In genomic region chr13:59704562-59704961, GRCm38 (mm10) we compare ENCODE assay signal across 8 mouse cellular contexts. TPM values are rescaled to one million over a fixed set of nuclear protein-coding genes. Genes with fewer than 3 reads are reported as not detected.
DNase-seq lines count a peak whose midpoint lies in the region; ATAC-seq and TF ChIP-seq lines count a peak whose summit lies in the region.
"Had no signal": no experiment of that assay in that cellular context is flagged by ENCODE, and none has a peak within 500 bp of the region (broad histone marks: within the 10 kb centered on the region; RNA-seq: fewer than 3 reads in every experiment).

No protein-coding gene starts in this region.

- TF ChIP-seq POLR2A in brain, embryonic 14.5 days (IDR thresholded peaks at IDR 0.05; ENCODE audit: borderline replicate concordance, extremely low read depth, insufficient read depth, insufficient read length, poor library complexity, severe bottlenecking): no peak

- peak; percentile 40; the same call in 1 of the 2 replicates for TF ChIP-seq CTCF in brain, embryonic 14.5 days (IDR thresholded peaks at IDR 0.05; ENCODE audit: borderline replicate concordance, extremely low read depth, insufficient read depth, insufficient read length)

- H3K4me3 ChIP-seq in heart, embryonic 16.5 days (ENCODE audit: low read length): no peak overlapping the region
- H3K4me3 ChIP-seq in hindbrain, embryonic 11.5 days (ENCODE audit: low read depth, low read length): no peak overlapping the region
- H3K4me3 ChIP-seq: limb, embryonic 13.5 days had no signal

- no peak overlapping the region for H3K27ac ChIP-seq in heart, embryonic 16.5 days (ENCODE audit: low read length)
- H3K27ac ChIP-seq in hindbrain, embryonic 11.5 days (ENCODE audit: low read depth, low read length): no peak overlapping the region
- H3K27ac ChIP-seq: limb, embryonic 13.5 days had no signal

- H3K36me3 ChIP-seq in heart, embryonic 16.5 days (ENCODE audit: control insufficient read depth, insufficient read depth): no peaks in the 10 kb centered on the region
- no peaks in the 10 kb centered on the region for H3K36me3 ChIP-seq in hindbrain, embryonic 11.5 days (ENCODE audit: control insufficient read depth, insufficient read depth, low read length)
- H3K36me3 ChIP-seq: limb, embryonic 13.5 days had no signal

- WGBS in heart, embryonic 16.5 days: 18% methylated on average over 12 of the region's 12 CpGs
- 59% methylated on average over 12 of the region's 12 CpGs for WGBS in hindbrain, embryonic 11.5 days

- no peak overlapping the region for H3K4me2 ChIP-seq in heart, embryonic 16.5 days (ENCODE audit: low read depth, low read length)
- no peak overlapping the region for H3K4me2 ChIP-seq in hindbrain, embryonic 11.5 days (replicated peaks; ENCODE audit: low read depth, low read length)
- H3K4me2 ChIP-seq: limb, embryonic 13.5 days had no signal

- H3K9ac ChIP-seq in heart, embryonic 16.5 days (ENCODE audit: low read length): no peak overlapping the region
- no peak overlapping the region for H3K9ac ChIP-seq in hindbrain, embryonic 11.5 days (ENCODE audit: low read depth, low read length)
- H3K9ac ChIP-seq: limb, embryonic 13.5 days had no signal

- no peaks in the 10 kb centered on the region for H3K4me1 ChIP-seq in heart, embryonic 16.5 days (ENCODE audit: control insufficient read depth, insufficient read depth, low read length)
- no peaks in the 10 kb centered on the region for H3K4me1 ChIP-seq in hindbrain, embryonic 11.5 days (replicated peaks; ENCODE audit: control insufficient read depth, insufficient read depth, low read length)
- H3K4me1 ChIP-seq: limb, embryonic 13.5 days had no signal

- peak; percentile 69 for ATAC-seq in heart, embryonic 16.5 days (replicated peaks; ENCODE audit: extremely low read depth, insufficient read depth, low FRiP score)
- ATAC-seq in hindbrain, embryonic 11.5 days (ENCODE audit: low FRiP score): no peak

- 0 out of 2 replicates have a peak, but pooled peaks cover 3% of the 10 kb centered on the region for H3K27me3 ChIP-seq in heart, embryonic 16.5 days (ENCODE audit: control insufficient read depth, insufficient read depth, low read length)
- no peaks in the 10 kb centered on the region for H3K27me3 ChIP-seq in hindbrain, embryonic 11.5 days (ENCODE audit: control insufficient read depth, insufficient read depth, low read length)
- H3K27me3 ChIP-seq: limb, embryonic 13.5 days had no signal

- peak; percentile 29 to 57 for DNase-seq in left cerebral cortex, postnatal 14 days (ENCODE audit: low spot score in 2 of 2)
- no peak for DNase-seq in left cerebral cortex, adult 11 months (ENCODE audit: low spot score)
- peak; percentile 65 for DNase-seq in brain, embryonic 14.5 days (ENCODE audit: low read depth)
- DNase-seq in lung, adult 18-20 months: peak; percentile 29 to 60
- peak; percentile 25 for DNase-seq in thymus, postnatal 36 days
- no peak for DNase-seq in hindbrain, embryonic 11.5 days (ENCODE audit: low spot score)

- intact Hi-C loops in left cerebral cortex, postnatal 14 days (cut with DNase I): no loop called here

- H3K9me3 ChIP-seq in heart, embryonic 16.5 days (replicated peaks; ENCODE audit: control insufficient read depth, low read length): no peaks in the 10 kb centered on the region
- H3K9me3 ChIP-seq in hindbrain, embryonic 11.5 days (ENCODE audit: control insufficient read depth, low read length): no peaks in the 10 kb centered on the region
- H3K9me3 ChIP-seq: limb, embryonic 13.5 days had no signal

RNA-seq across cellular contexts. Expression of gene Spata31d1a, which starts 5.6 kb away (rescaled TPM):
- under 1 TPM; 0.13 to 0.18 TPM for total RNA-seq in left cerebral cortex, postnatal 14 days (2021)
- 0.01 and 0.04 TPM in 2 replicates for polyA plus RNA-seq in brain, embryonic 14.5 days (2012; rRNA removed)
- not detected in 2 replicates for polyA plus RNA-seq in heart, embryonic 16.5 days (2015; fragmentation: Nextera tagmentation; extraction: Ambion mirVana)
- 0.03 TPM in 1 of 2 replicates, not detected in the other for polyA plus RNA-seq in hindbrain, embryonic 11.5 days (2014; fragmentation: Nextera tagmentation; extraction: Ambion mirVana)
- polyA plus RNA-seq: limb, embryonic 13.5 days had no signal

RNA-seq across cellular contexts. Expression of gene Spata31d1b, which starts 7.5 kb away (rescaled TPM):
- not detected for total RNA-seq in left cerebral cortex, postnatal 14 days (2021)
- polyA plus RNA-seq in brain, embryonic 14.5 days (2012; rRNA removed): 0.01 and 0.03 TPM in 2 replicates
- polyA plus RNA-seq in heart, embryonic 16.5 days (2015; fragmentation: Nextera tagmentation; extraction: Ambion mirVana): not detected in 2 replicates
- polyA plus RNA-seq in hindbrain, embryonic 11.5 days (2014; fragmentation: Nextera tagmentation; extraction: Ambion mirVana): not detected in 2 replicates
- polyA plus RNA-seq: limb, embryonic 13.5 days had no signal

RNA-seq across cellular contexts. Expression of gene 4921517D22Rik, which starts 10.7 kb away (rescaled TPM):
- total RNA-seq in left cerebral cortex, postnatal 14 days (2021): not detected
- polyA plus RNA-seq in brain, embryonic 14.5 days (2012; rRNA removed): not detected in 2 replicates
- polyA plus RNA-seq in heart, embryonic 16.5 days (2015; fragmentation: Nextera tagmentation; extraction: Ambion mirVana): not detected in 2 replicates
- not detected in 2 replicates for polyA plus RNA-seq in hindbrain, embryonic 11.5 days (2014; fragmentation: Nextera tagmentation; extraction: Ambion mirVana)
- polyA plus RNA-seq: limb, embryonic 13.5 days had no signal

RNA-seq across cellular contexts. Expression of gene Spata31d1d, which starts 27.0 kb away (rescaled TPM):
- under 1 TPM in 1 of 2 experiments, not detected in 1; 0.08 TPM for total RNA-seq in left cerebral cortex, postnatal 14 days (2021)
- polyA plus RNA-seq in brain, embryonic 14.5 days (2012; rRNA removed): 0.04 TPM in 1 of 2 replicates, not detected in the other
- not detected in 2 replicates for polyA plus RNA-seq in heart, embryonic 16.5 days (2015; fragmentation: Nextera tagmentation; extraction: Ambion mirVana)
- not detected in 2 replicates for polyA plus RNA-seq in hindbrain, embryonic 11.5 days (2014; fragmentation: Nextera tagmentation; extraction: Ambion mirVana)
- polyA plus RNA-seq: limb, embryonic 13.5 days had no signal

RNA-seq across cellular contexts. Expression of gene Golm1, which starts 29.0 kb away (rescaled TPM):
- total RNA-seq in left cerebral cortex, postnatal 14 days (2021): 10 to 100 TPM; 15.5 to 15.6 TPM
- polyA plus RNA-seq in brain, embryonic 14.5 days (2012; rRNA removed): 25.3 and 25.8 TPM in 2 replicates
- polyA plus RNA-seq in heart, embryonic 16.5 days (2015; fragmentation: Nextera tagmentation; extraction: Ambion mirVana): 39.2 and 42.4 TPM in 2 replicates
- polyA plus RNA-seq in hindbrain, embryonic 11.5 days (2014; fragmentation: Nextera tagmentation; extraction: Ambion mirVana): 135 and 147 TPM in 2 replicates

Comparison
In these comparisons a context has a peak if more than half of its experiments do, and no peak if none do; other contexts are left out.
1. DNase-seq: peak in left cerebral cortex, postnatal 14 days (2 of 2), brain, embryonic 14.5 days (single experiment), lung, adult 18-20 months (2 of 2) and thymus, postnatal 36 days (2 of 2); none in left cerebral cortex, adult 11 months (single experiment) and hindbrain, embryonic 11.5 days (single experiment).